Mouse (Mus musculus) hindbrain, embryonic 13.5 days (tissue): Measurements from ENCODE around the gene Nptn. TPM values are rescaled to one million over a fixed set of nuclear protein-coding genes. Genes with fewer than 3 reads are reported as not detected.

Source experiments
- ATAC-seq: fragments of 200-750 bp; cut with Nextera tagmentation; 2 replicates; pipeline ENCODE4 v1.8.0; 2017; ENCODE audit warnings: moderate TSS enrichment; ENCODE audit not compliant: low FRiP score
- H3K27ac ChIP-seq: fragments of 300-500 bp; sonication (generic); 2 replicates; pipeline ENCODE4 v1.5.1; 2015; ENCODE audit warnings: inconsistent platforms, mild to moderate bottlenecking, moderate library complexity
- H3K27me3 ChIP-seq: fragments of 300-500 bp; sonication (generic); 2 replicates; pipeline ENCODE4 v1.6.1; 2015; ENCODE audit warnings: mild to moderate bottlenecking, inconsistent platforms
- H3K36me3 ChIP-seq: fragments of 300-500 bp; sonication (generic); 2 replicates; pipeline ENCODE4 v1.6.1; 2015; ENCODE audit warnings: mild to moderate bottlenecking, inconsistent platforms
- H3K4me1 ChIP-seq: fragments of 300-500 bp; sonication (generic); replicated peaks from 2 replicates; pipeline ENCODE4 v1.6.1; 2015; ENCODE audit warnings: inconsistent platforms
- H3K4me2 ChIP-seq: fragments of 300-500 bp; sonication (generic); 2 replicates; pipeline ENCODE4 v1.6.1; 2015; ENCODE audit warnings: inconsistent platforms, mild to moderate bottlenecking, moderate library complexity
- H3K4me3 ChIP-seq: fragments of 300-500 bp; sonication (generic); 2 replicates; pipeline ENCODE4 v1.5.1; 2015; ENCODE audit warnings: mild to moderate bottlenecking, inconsistent platforms
- H3K9ac ChIP-seq: fragments of 300-500 bp; sonication (generic); 2 replicates; pipeline ENCODE4 v1.6.1; 2015; ENCODE audit warnings: mild to moderate bottlenecking, inconsistent platforms
- H3K9me3 ChIP-seq: fragments of 300-500 bp; sonication (generic); 2 replicates; pipeline ENCODE4 v1.6.1; 2016; ENCODE audit warnings: inconsistent platforms
- WGBS: fragments of 180-500 bp; shearing (Covaris S2); methylation state at CpG from one replicate; pipeline ENCODE4 v1.1.7; 2015; 5-methylcytosine and 5-hydroxymethylcytosine counted together
- polyA plus RNA-seq: library from polyadenylated mRNA; unstranded; fragments of >200 nt; fragmentation: Nextera tagmentation; extraction: Ambion mirVana; gene quantifications from 2 replicates; pipeline ENCODE4 v1.2.1, GENCODE M21; 2015

Gene Nptn
- polyA plus RNA-seq, 1 experiment from 2014 or later = 140 TPM

GRCm38 (mm10) chr9:58662007-58662406 lies 80.0 kb downstream of the Nptn start:
- Histone ChIP-seq H3K9ac (no peak overlapping the region), H3K27ac (no peak overlapping the region), H3K4me1 (no peaks in the 10 kb centered on the region), H3K27me3 (no peaks in the 10 kb centered on the region), H3K4me3 (no peak overlapping the region), H3K36me3 (peaks cover 27% of the 10 kb centered on the region), H3K9me3 (no peaks in the 10 kb centered on the region), H3K4me2 (no peak overlapping the region)
- no peak for ATAC-seq
- WGBS = 85% methylated on average over 4 of the region's 4 CpGs

GRCm38 (mm10) chr9:58662791-58663190 lies 80.8 kb downstream of the Nptn start:
- ATAC-seq = no peak
- 90% methylated on average over 3 of the region's 3 CpGs for WGBS

GRCm38 (mm10) chr9:58665492-58665891 lies 83.5 kb downstream of the Nptn start:
- no peak overlapping the region for H3K27ac ChIP-seq
- H3K4me2 ChIP-seq = no peak overlapping the region
- H3K27me3 ChIP-seq = no peaks in the 10 kb centered on the region
- H3K36me3 ChIP-seq = peaks cover 15% of the 10 kb centered on the region
- H3K9ac ChIP-seq = no peak overlapping the region
- H3K4me1 ChIP-seq = peaks cover 3% of the 10 kb centered on the region; the same call in 1 of the 2 replicates
- no peak for ATAC-seq
- H3K9me3 ChIP-seq = no peaks in the 10 kb centered on the region
- H3K4me3 ChIP-seq = no peak overlapping the region
- 90% methylated on average over 9 of the region's 9 CpGs for WGBS

More at GRCm38 (mm10) chr9:58662791-58663190, 80.8 kb downstream of the Nptn start:
- H3K4me1 ChIP-seq = no peaks in the 10 kb centered on the region
- no peaks in the 10 kb centered on the region for H3K9me3 ChIP-seq
- H3K4me3 ChIP-seq = no peak overlapping the region
- H3K36me3 ChIP-seq = peaks cover 24% of the 10 kb centered on the region
- no peak overlapping the region for H3K4me2 ChIP-seq
- H3K27me3 ChIP-seq = no peaks in the 10 kb centered on the region
- no peak overlapping the region for H3K9ac ChIP-seq
- H3K27ac ChIP-seq = no peak overlapping the region

DNA sequence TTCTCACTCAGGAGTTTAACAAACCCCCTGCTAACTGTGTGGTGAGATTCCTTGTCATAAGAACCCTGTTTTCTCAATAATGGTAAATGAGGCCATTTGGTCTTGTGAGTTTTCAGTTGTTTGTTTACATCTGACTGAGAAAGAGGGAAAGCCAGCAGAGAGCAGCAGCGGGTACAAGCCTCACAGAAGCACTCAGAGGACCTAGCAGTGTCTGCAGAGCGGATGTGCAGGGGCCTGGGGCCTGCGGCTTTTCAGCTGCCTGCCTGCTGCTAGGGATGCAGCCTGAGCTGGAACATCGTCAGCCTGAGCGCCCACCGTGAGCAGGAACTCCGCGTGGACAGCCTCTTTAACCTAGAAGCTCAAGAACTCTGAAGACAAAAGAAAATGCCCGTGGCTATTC lies 84.2 kb downstream of the Nptn start:
- no peak overlapping the region for H3K27ac ChIP-seq
- no peak overlapping the region for H3K4me2 ChIP-seq
- H3K9ac ChIP-seq = no peak overlapping the region
- H3K4me3 ChIP-seq = no peak overlapping the region
- ATAC-seq = no peak
- peaks cover 3% of the 10 kb centered on the region; the same call in 1 of the 2 replicates for H3K4me1 ChIP-seq
- peaks cover 12% of the 10 kb centered on the region for H3K36me3 ChIP-seq
- no peaks in the 10 kb centered on the region for H3K27me3 ChIP-seq
- WGBS = 44% methylated on average over 9 of the region's 9 CpGs
- H3K9me3 ChIP-seq = no peaks in the 10 kb centered on the region

DNA sequence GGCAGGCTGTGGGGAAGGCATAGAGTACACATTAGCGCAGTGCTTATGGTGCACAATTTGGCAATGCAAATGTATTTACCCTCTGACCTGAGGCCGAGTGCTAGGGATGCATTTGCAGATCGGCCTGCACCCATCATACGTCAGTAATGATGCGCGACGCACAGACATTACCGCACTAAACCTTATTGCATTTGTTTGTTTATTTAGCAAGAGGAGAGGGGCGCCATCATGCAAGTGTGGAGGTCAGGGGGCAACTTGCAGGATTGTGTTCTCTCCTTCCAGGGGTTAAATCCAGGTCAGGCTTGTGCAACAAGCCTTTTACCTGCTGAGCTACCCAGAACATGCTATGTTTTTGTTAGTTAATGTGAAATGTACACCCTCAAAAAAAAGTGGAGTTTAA lies 85.2 kb downstream of the Nptn start:
- H3K9me3 ChIP-seq = no peaks in the 10 kb centered on the region
- H3K9ac ChIP-seq = no peak overlapping the region
- H3K27ac ChIP-seq = no peak overlapping the region
- peaks cover 3% of the 10 kb centered on the region; the same call in 1 of the 2 replicates for H3K4me1 ChIP-seq
- no peak for ATAC-seq
- peaks cover 6% of the 10 kb centered on the region for H3K36me3 ChIP-seq
- 58% methylated on average over 9 of the region's 9 CpGs for WGBS
- H3K4me2 ChIP-seq = no peak overlapping the region
- H3K27me3 ChIP-seq = no peaks in the 10 kb centered on the region
- no peak overlapping the region for H3K4me3 ChIP-seq

- Histone ChIP-seq H3K9me3 (no peaks in the 10 kb centered on the region), H3K36me3 (peaks cover 3% of the 10 kb centered on the region; the same call in 1 of the 2 replicates), H3K4me2 (no peak overlapping the region), H3K27ac (no peak overlapping the region), H3K9ac (no peak overlapping the region), H3K27me3 (no peaks in the 10 kb centered on the region), H3K4me1 (peaks cover 7% of the 10 kb centered on the region; the same call in 1 of the 2 replicates), H3K4me3 (no peak overlapping the region)
- WGBS = 96% methylated on average over 3 of the region's 3 CpGs
- no peak for ATAC-seq
Measured at GRCm38 (mm10) chr9:58668171-58668570, 86.1 kb downstream of the Nptn start.

- H3K27ac ChIP-seq = no peak overlapping the region
- H3K36me3 ChIP-seq = peaks cover 3% of the 10 kb centered on the region; the same call in 1 of the 2 replicates
- 0 out of 2 replicates have a peak overlapping the region, but pooled peaks have one; percentile 10 for H3K9ac ChIP-seq
- no peak overlapping the region for H3K4me2 ChIP-seq
- H3K4me3 ChIP-seq = no peak overlapping the region
- no peaks in the 10 kb centered on the region for H3K9me3 ChIP-seq
- no peaks in the 10 kb centered on the region for H3K27me3 ChIP-seq
- no peak for ATAC-seq
- WGBS = 69% methylated on average over 3 of the region's 3 CpGs
- peaks cover 7% of the 10 kb centered on the region; the same call in 1 of the 2 replicates for H3K4me1 ChIP-seq
Measured at GRCm38 (mm10) chr9:58669071-58669470, 87.0 kb downstream of the Nptn start.

GRCm38 (mm10) chr9:58669819-58670218 lies 87.8 kb downstream of the Nptn start:
- no peak for ATAC-seq
- no peak overlapping the region for H3K4me3 ChIP-seq
- no peak overlapping the region for H3K27ac ChIP-seq
- H3K36me3 ChIP-seq = no peaks in the 10 kb centered on the region; the same call in 1 of the 2 replicates
- H3K9ac ChIP-seq = no peak overlapping the region
- H3K4me1 ChIP-seq = peaks cover 7% of the 10 kb centered on the region; the same call in 1 of the 2 replicates
- no peaks in the 10 kb centered on the region for H3K27me3 ChIP-seq
- no peak overlapping the region for H3K4me2 ChIP-seq
- WGBS = 95% methylated on average over 6 of the region's 6 CpGs
- H3K9me3 ChIP-seq = no peaks in the 10 kb centered on the region

GRCm38 (mm10) chr9:58672474-58672873 lies 90.4 kb downstream of the Nptn start:
- Histone ChIP-seq H3K4me1 (peaks cover 7% of the 10 kb centered on the region; the same call in 1 of the 2 replicates), H3K27me3 (no peaks in the 10 kb centered on the region), H3K4me3 (no peak overlapping the region), H3K9me3 (no peaks in the 10 kb centered on the region), H3K27ac (no peak overlapping the region), H3K4me2 (no peak overlapping the region), H3K9ac (no peak overlapping the region), H3K36me3 (no peaks in the 10 kb centered on the region)
- no peak for ATAC-seq
- 58% methylated on average over 4 of the region's 4 CpGs for WGBS

- no peak for ATAC-seq
- Histone ChIP-seq H3K27ac (no peak overlapping the region), H3K27me3 (no peaks in the 10 kb centered on the region), H3K9me3 (no peaks in the 10 kb centered on the region), H3K36me3 (no peaks in the 10 kb centered on the region), H3K4me2 (no peak overlapping the region), H3K4me1 (0 out of 2 replicates have a peak, but pooled peaks cover 4% of the 10 kb centered on the region), H3K9ac (no peak overlapping the region), H3K4me3 (no peak overlapping the region)
- WGBS = 81% methylated on average over 11 of the region's 11 CpGs
Measured at GRCm38 (mm10) chr9:58674736-58675135, 92.7 kb downstream of the Nptn start.

- no peak overlapping the region for H3K4me2 ChIP-seq
- H3K9me3 ChIP-seq = no peaks in the 10 kb centered on the region
- no peaks in the 10 kb centered on the region for H3K27me3 ChIP-seq
- H3K9ac ChIP-seq = peak overlapping the region; percentile 29; the same call in 1 of the 2 replicates
- H3K4me3 ChIP-seq = no peak overlapping the region
- H3K36me3 ChIP-seq = no peaks in the 10 kb centered on the region
- 82% methylated on average over 6 of the region's 6 CpGs for WGBS
- 0 out of 2 replicates have a peak, but pooled peaks cover 4% of the 10 kb centered on the region for H3K4me1 ChIP-seq
- no peak for ATAC-seq
- no peak overlapping the region for H3K27ac ChIP-seq
Measured at GRCm38 (mm10) chr9:58675371-58675770, 93.3 kb downstream of the Nptn start.

DNA sequence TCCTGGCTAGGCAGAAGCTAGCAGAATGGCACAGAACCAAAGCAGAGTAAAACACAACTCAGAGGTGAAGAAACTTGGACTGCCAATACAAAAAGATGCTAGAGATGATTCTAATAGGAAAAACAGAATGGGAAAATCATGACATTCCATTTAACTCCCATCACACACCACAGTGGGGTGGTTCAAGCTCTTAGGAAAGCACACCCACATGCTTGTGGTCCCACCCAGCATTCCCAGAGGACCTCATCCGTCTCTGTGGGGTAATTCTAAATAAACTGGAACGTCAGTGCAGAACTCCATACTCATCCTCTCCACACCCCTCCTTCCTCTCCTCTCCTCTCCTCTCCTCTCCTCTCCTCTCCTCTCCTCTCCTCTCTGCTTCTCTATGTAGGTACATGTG lies 99.4 kb downstream of the Nptn start:
- H3K4me2 ChIP-seq = no peak overlapping the region
- no peaks in the 10 kb centered on the region for H3K9me3 ChIP-seq
- no peaks in the 10 kb centered on the region; the same call in 1 of the 2 replicates for H3K4me1 ChIP-seq
- no peak overlapping the region for H3K27ac ChIP-seq
- H3K36me3 ChIP-seq = no peaks in the 10 kb centered on the region
- WGBS = 74% methylated on average over 2 of the region's 2 CpGs
- ATAC-seq = no peak
- no peak overlapping the region for H3K9ac ChIP-seq
- H3K27me3 ChIP-seq = no peaks in the 10 kb centered on the region
- H3K4me3 ChIP-seq = no peak overlapping the region

- Histone ChIP-seq H3K4me2 (no peak overlapping the region), H3K36me3 (no peaks in the 10 kb centered on the region), H3K9ac (no peak overlapping the region), H3K9me3 (no peaks in the 10 kb centered on the region), H3K4me3 (no peak overlapping the region), H3K27ac (no peak overlapping the region), H3K27me3 (no peaks in the 10 kb centered on the region), H3K4me1 (no peaks in the 10 kb centered on the region; the same call in 1 of the 2 replicates)
- WGBS = 78% methylated on average over 6 of the region's 6 CpGs
- ATAC-seq = no peak
Measured at GRCm38 (mm10) chr9:58682106-58682505, 100.1 kb downstream of the Nptn start.
